Mouse (Mus musculus) cerebellum, postnatal 4 days (tissue): ENCODE measurements around the gene Pkp2.

Source experiments
- DNase-seq, 2 experiments: peaks; one replicate each; pipeline ENCODE4 v3.0.0; 2022; ENCODE audit warnings: low spot score in 2 of 2, mixed read lengths in 1 of 2

Pkp2 gene

DNA sequence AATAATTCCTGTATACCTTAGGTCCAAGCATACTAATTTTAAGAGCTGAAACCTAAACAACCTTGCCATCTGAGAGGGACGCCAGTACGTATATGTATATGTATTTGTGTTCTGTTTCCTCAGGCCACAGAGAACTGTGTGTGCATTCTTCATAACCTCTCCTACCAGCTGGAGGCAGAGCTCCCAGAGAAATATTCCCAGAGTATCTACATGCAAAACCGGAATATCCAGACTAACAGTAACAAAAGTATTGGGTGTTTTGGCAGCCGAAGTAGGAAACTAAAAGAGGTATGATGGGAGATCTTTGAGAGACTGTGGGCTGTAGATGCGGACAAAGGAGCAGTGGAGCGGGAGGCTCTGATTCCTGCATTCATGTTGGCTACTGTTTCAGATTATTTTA, 48.4 kb downstream of the Pkp2 start:
- no peak for DNase-seq

DNA sequence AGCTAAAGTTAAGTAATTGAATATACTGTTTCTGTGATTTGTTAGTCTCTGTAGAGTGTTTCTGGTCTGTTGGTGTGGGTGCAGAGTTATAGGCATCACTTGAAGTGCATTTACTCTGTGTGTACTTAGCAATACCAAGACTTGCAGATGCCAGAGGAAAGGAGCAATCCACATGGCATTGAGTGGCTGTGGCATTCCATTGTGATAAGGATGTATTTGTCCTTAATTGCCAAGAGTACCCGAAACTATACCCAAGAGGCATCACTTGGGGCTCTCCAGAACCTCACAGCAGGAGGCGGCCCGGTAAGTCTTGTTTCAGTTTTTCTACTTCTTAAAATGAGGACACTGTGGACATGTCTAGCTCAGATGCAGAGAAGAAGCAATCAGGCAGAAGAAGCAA, 49.3 kb downstream of the Pkp2 start:
- no peak for DNase-seq

DNA sequence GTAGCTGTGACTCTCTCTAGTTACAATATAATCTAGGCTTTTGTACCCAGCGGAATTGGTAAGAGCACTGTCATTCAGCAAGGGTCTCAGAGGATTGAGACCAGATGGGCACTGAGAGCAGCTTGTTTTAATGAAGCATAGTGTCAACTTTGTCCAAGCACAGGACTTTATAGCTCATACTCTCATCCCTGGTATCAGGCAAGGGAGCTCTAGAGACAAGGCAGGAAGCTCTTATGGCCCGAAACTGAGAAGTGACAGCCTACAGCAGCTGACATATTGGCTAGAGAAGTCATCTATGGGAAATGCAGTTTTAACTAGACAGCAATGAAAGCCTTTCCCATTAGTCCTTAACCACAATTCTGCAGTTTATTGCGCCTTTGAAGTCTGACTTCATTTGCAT, 59.9 kb downstream of the Pkp2 start:
- no peak for DNase-seq

DNA sequence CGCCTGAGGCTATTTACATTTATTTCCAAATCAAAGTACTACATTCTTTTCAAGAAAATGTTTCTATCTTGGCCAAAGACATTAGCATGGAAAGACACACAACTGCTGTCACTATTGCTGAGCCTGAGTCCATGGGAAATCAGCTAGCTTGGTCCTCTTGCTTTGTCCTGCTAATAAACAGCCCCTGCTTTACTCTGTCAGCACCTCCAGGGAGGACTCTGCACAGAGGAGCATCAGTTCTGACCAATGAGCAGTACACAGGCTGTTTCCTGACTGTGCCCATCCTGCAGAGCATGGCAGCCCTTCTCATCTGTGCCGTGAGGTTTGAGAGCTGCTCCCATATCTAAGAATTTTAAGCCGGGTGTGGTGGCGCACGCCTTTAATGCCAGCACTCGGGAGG, 60.6 kb downstream of the Pkp2 start:
- DNase-seq, result no peak

DNA sequence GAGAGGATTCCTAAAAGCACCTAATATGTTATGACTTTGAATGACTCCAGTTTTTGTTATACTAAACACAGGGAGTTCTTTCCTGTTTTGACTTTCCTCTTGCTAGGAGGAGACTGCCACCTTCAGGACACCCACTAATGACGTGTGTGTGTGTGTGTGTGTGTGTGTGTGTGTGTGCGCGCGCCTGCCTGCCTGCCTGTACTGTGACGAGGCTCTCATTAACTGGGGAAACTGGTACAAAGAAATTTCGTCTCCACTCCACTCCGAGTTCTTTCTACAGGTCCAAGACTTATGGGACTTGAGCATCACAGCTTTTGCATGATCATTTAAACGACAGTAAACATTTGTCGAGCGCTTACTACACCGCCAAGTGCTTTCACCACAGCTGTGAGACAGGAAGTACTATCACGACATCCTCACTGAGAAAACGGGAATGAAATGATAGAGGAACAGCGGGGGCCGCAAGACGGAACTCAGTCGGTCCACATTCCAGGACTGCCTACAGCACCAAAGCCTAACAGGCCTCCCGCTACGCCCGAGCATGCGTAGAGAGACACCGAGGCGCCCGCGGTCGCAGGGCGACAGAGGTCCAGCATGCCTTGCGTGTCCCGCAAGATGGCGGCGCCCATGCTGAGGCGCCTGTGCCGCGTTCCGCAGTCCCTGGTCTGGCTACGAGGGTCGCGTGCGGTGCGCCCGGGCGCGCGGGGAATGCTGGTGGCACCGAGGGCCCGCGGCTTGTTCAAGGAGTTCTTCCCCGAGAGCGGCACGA, 89.4 kb downstream of the Pkp2 start, which contains the start of gene Yars2:
Gene Yars2, plus strand, starts transcription at position 597 of the 769 bp plus-strand sequence.
- DNase-seq, result peak; percentile 77 to 86

DNA sequence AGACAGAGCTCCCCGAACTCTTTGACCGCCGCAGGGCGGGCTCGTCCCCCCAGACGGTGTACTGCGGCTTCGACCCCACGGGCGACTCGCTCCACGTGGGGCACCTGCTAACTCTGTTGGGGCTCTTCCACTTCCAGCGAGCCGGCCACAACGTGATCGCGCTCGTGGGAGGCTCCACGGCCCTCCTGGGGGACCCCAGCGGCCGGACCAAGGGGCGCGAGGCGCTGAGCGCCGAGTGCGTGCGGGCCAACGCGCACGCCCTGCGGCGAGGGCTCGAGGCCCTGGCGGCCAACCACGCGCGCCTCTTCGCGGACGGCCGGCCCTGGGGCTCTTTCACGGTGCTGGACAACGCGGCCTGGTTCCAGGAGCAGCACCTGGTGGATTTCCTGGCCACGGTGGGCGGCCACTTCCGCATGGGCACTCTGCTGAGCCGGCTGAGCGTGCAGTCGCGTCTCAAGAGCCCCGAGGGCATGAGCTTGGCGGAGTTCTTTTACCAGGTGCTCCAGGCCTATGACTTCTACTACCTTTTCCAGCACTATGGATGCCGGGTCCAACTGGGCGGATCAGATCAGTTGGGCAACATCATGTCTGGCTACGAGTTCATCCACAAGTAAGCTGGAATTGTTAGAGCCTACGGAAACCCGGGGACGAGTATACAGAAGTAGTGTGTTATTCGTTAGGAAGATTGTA, 90.2 kb downstream of the Pkp2 start:
- peak; percentile 20 to 37 for DNase-seq

DNA sequence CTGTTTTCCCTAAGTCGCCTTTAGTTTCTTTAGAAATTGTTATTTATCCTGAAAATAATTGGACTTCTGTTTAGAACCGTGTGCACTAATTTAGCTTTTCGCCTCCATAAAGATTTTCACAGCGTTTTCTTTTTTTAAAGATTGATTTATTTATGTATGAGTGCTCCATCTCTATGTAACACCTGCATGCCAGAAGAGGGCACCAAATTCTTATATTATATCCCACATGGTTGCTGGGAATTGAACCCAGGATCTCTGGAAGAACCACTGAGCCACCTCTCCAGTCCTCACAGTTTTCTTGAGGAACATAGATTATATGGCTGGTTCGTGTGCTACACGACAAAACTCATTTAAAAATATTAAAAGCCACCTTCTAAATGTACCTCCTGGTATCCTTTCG, 90.8 kb downstream of the Pkp2 start:
- no peak for DNase-seq

DNA sequence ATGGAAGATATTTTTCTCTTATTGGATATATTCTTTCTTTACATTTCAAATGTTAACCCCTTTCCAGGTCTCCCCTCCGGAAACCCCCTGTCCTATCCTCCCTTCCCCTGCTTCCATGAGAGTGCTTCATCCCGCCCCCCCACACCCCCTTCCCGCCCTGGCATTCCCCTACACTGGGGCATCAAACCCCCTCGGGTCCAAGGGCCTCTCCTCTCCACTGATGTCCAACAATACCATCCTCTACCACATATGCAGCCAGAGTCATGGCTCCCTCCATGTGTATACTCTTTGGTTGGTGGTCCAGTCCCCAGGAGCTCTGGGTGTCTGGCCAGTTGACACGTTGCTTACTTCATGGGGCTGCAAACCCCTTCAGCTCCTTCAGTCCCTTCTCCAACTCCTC, 98.2 kb downstream of the Pkp2 start:
- DNase-seq, result no peak
